Mouse (Mus musculus) embryonic facial prominence, embryonic 10.5 days (tissue): ENCODE data around the gene Gm10271. TPM values are rescaled to one million over a fixed set of nuclear protein-coding genes. Genes with fewer than 3 reads are reported as not detected.

Source experiments
- polyA plus RNA-seq: library from polyadenylated mRNA; unstranded; fragments of >200 nt; fragmentation: Nextera tagmentation; extraction: Ambion mirVana; gene quantifications from 2 replicates; pipeline ENCODE4 v1.2.1, GENCODE M21; 2016

Gm10271 gene
- polyA plus RNA-seq, 1 experiment from 2014 or later: not detected

Other genes with a start within 250 kb of the Gm10271 start
- gene Myrfl, start 75.7 kb downstream of the Gm10271 start, polyA plus RNA-seq: 0.05 and 0.16 TPM in 2 replicates
- 36.5 and 37.3 TPM in 2 replicates for gene Rab3ip, start 21.8 kb downstream of the Gm10271 start, polyA plus RNA-seq
- 0.09 and 0.33 TPM in 2 replicates for gene Best3, start 13.7 kb upstream of the Gm10271 start, polyA plus RNA-seq
- 0.14 TPM in 1 of 2 replicates, not detected in the other for gene Lrrc10, start 72.7 kb upstream of the Gm10271 start, polyA plus RNA-seq
- 350 and 352 TPM in 2 replicates for gene Cct2, start 91.2 kb upstream of the Gm10271 start, polyA plus RNA-seq
- 20.4 and 21.6 TPM in 2 replicates for gene Frs2, start 175.9 kb upstream of the Gm10271 start, polyA plus RNA-seq